In genomic region chr12:85502682-85503081, GRCm38 (mm10) we compare ENCODE assay signal across 19 mouse cellular contexts. TPM values are rescaled to one million over a fixed set of nuclear protein-coding genes. Genes with fewer than 3 reads are reported as not detected.
DNase-seq lines count a peak whose midpoint lies in the region; TF ChIP-seq lines count a peak whose summit lies in the region.
"Had no signal": no experiment of that assay in that cellular context is flagged by ENCODE, and none has a peak within 500 bp of the region (broad histone marks: within the 10 kb centered on the region; RNA-seq: fewer than 3 reads in every experiment).

No protein-coding gene starts in this region.

- DNase-seq in MEL (ENCODE audit: low read depth, low spot score) (peak; percentile 79), MEL-GATA-1-ER (ENCODE audit: extremely low read depth, low read depth) (peak; percentile 62)
- DNase-seq in layer of hippocampus, adult 18-20 months (ENCODE audit: low spot score in 2 of 2): no peak
- DNase-seq in embryo, embryonic 11 days: no peak
- DNase-seq: adrenal gland, adult 2 months; adrenal gland, adult 8-10 months; adrenal gland, postnatal 10 days; adrenal gland, postnatal 14 days; adrenal gland, postnatal 25 days; adrenal gland, postnatal 36 days; B cell, adult 2 months; cerebellum, adult 11 months; cerebellum, adult 11-12 months; cerebellum, adult 18-20 months; cerebellum, adult 2 months; cerebellum, adult 8-10 months had no signal

- no peaks in the 10 kb centered on the region for H3K79me2 ChIP-seq in MEL (ENCODE audit: control insufficient read depth, insufficient read depth, low read length, poor library complexity)

- no peaks in the 10 kb centered on the region for H3K27me3 ChIP-seq in MEL (ENCODE audit: control insufficient read depth in 1 of 2, insufficient read depth in 2 of 2, low read length in 2 of 2)
- H3K27me3 ChIP-seq: CH12.LX, Patski had no signal

- no peak overlapping the region for H3K9ac ChIP-seq in MEL (ENCODE audit: control insufficient read depth, low read depth, low read length, poor library complexity, severe bottlenecking)

- peak overlapping the region; percentile 54; the same call in 1 of the 2 replicates for H3K27ac ChIP-seq in MEL (ENCODE audit: control insufficient read depth, low read depth, low read length)

- H3K9me3 ChIP-seq in MEL (replicated peaks; ENCODE audit: insufficient read depth, low read length): no peaks in the 10 kb centered on the region

- TF ChIP-seq CTCF in MEL (IDR thresholded peaks at IDR 0.05 in 2 of 3, conservative IDR thresholded peaks at IDR 0.05 in 1 of 3; ENCODE audit: control insufficient read depth in 1 of 3, insufficient read depth in 1 of 3, low read depth in 2 of 3, low read length in 3 of 3, poor library complexity in 1 of 3, severe bottlenecking in 1 of 3): no peak

- H3K4me3 ChIP-seq in MEL (ENCODE audit: control insufficient read depth in 1 of 2, insufficient read depth in 1 of 2, low read depth in 2 of 2, low read length in 2 of 2): 0 out of 4 replicates have a peak overlapping the region, but pooled peaks of 1 of the 2 experiments have one; percentile 6

- H3K4me1 ChIP-seq in MEL (ENCODE audit: control insufficient read depth in 1 of 2, insufficient read depth in 2 of 2, low read length in 2 of 2): peaks cover 6% of the 10 kb centered on the region in 2 experiments

- TF ChIP-seq EP300 in MEL (IDR thresholded peaks at IDR 0.05; ENCODE audit: low read depth in 1 of 2, low read length in 2 of 2): peak; percentile 84 to 92

- H3K36me3 ChIP-seq in MEL (ENCODE audit: control insufficient read depth in 1 of 2, insufficient read depth in 2 of 2, low read length in 2 of 2): peaks cover 0 to 10% of the 10 kb centered on the region in 2 experiments; a peak in 2 of 4 replicates
- H3K36me3 ChIP-seq: G1E had no signal

- no peak for TF ChIP-seq POLR2A in MEL (IDR thresholded peaks at IDR 0.05; ENCODE audit: control insufficient read depth in 1 of 2, insufficient read depth in 1 of 2, low read depth in 1 of 2, low read length in 2 of 2, poor library complexity in 1 of 2)

- no peak for TF ChIP-seq RAD21 in MEL (IDR thresholded peaks at IDR 0.05; ENCODE audit: low read depth, low read length)

TF ChIP-seq in MEL, 35 proteins besides CTCF, POLR2A, EP300 and RAD21:
- no peak for TF ChIP-seq POLR2AphosphoS2 (IDR thresholded peaks at IDR 0.05; ENCODE audit: low read length)
- 0 out of 2 replicates have a peak, but pooled peaks have one; percentile 24 for TF ChIP-seq MAFK (IDR thresholded peaks at IDR 0.05; ENCODE audit: borderline replicate concordance, low read depth, low read length)
- peak; percentile 30; the same call in 1 of the 2 replicates for TF ChIP-seq MYC (IDR thresholded peaks at IDR 0.05; ENCODE audit: low read depth, low read length)
- TF ChIP-seq MYB (IDR thresholded peaks at IDR 0.05; ENCODE audit: low read depth, low read length): no peak
- peak; percentile 49; the same call in 1 of the 2 replicates for TF ChIP-seq MXI1 (IDR thresholded peaks at IDR 0.05; ENCODE audit: low read depth, low read length)
- TF ChIP-seq UBTF (IDR thresholded peaks at IDR 0.05; ENCODE audit: borderline replicate concordance, insufficient read depth, low read depth, low read length): no peak
- TF ChIP-seq CHD2 (IDR thresholded peaks at IDR 0.05; ENCODE audit: low read length): peak; percentile 17; the same call in 1 of the 2 replicates
- TF ChIP-seq SIN3A (IDR thresholded peaks at IDR 0.05; ENCODE audit: low read length): peak; percentile 51; the same call in 1 of the 2 replicates
- TF ChIP-seq MAZ (IDR thresholded peaks at IDR 0.05; ENCODE audit: low read depth, low read length): no peak
- TF ChIP-seq POLR2AphosphoS5 (IDR thresholded peaks at IDR 0.05; ENCODE audit: borderline replicate concordance, low read depth, low read length): no peak
- no peak for TF ChIP-seq ZKSCAN1 (IDR thresholded peaks at IDR 0.05; ENCODE audit: low read depth, low read length)
- peak; percentile 34; the same call in 1 of the 2 replicates for TF ChIP-seq ELF1 (IDR thresholded peaks at IDR 0.05; ENCODE audit: low read depth, low read length)
- no peak for TF ChIP-seq USF2 (IDR thresholded peaks at IDR 0.05; ENCODE audit: borderline replicate concordance in 1 of 2, insufficient read depth in 1 of 2, low read depth in 1 of 2, low read length in 2 of 2)
- peak; percentile 65; the same call in 1 of the 2 replicates for TF ChIP-seq ETS1 (IDR thresholded peaks at IDR 0.05; ENCODE audit: low read depth, low read length)
- peak; percentile 43; the same call in 1 of the 2 replicates for TF ChIP-seq RCOR1 (IDR thresholded peaks at IDR 0.05; ENCODE audit: low read depth, low read length)
- TF ChIP-seq TCF12 (IDR thresholded peaks at IDR 0.05; ENCODE audit: low read depth, low read length): peak; percentile 81
- TF ChIP-seq HCFC1 (IDR thresholded peaks at IDR 0.05; ENCODE audit: low read depth, low read length): 0 out of 2 replicates have a peak, but pooled peaks have one; percentile 27
- 0 out of 2 replicates have a peak, but pooled peaks have one; percentile 12 for TF ChIP-seq TBP (IDR thresholded peaks at IDR 0.05; ENCODE audit: low read depth, low read length)
- TF ChIP-seq BHLHE40 (IDR thresholded peaks at IDR 0.05; ENCODE audit: borderline replicate concordance, low read depth, low read length): peak; percentile 39; the same call in 1 of the 2 replicates
- no peak for TF ChIP-seq E2F4 (IDR thresholded peaks at IDR 0.05; ENCODE audit: borderline replicate concordance, low read depth, low read length)
- peak; percentile 46 for TF ChIP-seq TAL1 (IDR thresholded peaks at IDR 0.05; ENCODE audit: low read length)
- TF ChIP-seq JUND (IDR thresholded peaks at IDR 0.05; ENCODE audit: low read depth, low read length): 0 out of 2 replicates have a peak, but pooled peaks have one; percentile 63
- TF ChIP-seq GATA1 (IDR thresholded peaks at IDR 0.05; ENCODE audit: low read depth, low read length): peak; percentile 91
- TF ChIP-seq MAX (IDR thresholded peaks at IDR 0.05; ENCODE audit: low read length): no peak

RNA-seq across cellular contexts. Expression of gene Fos, which starts 29.0 kb away (rescaled TPM):
- 0.56 and 1.4 TPM in 2 replicates for total RNA-seq in MEL (2012; rRNA removed)
- under 1 TPM in 1 of 2 experiments, not detected in 1; 0.81 TPM for polyA plus RNA-seq in MEL (2012; ENCODE audit: insufficient read depth in 1 of 2, insufficient read length in 2 of 2, low read depth in 1 of 2, low replicate concordance in 2 of 2, missing spikeins in 1 of 2)
- 10 to 100 TPM; 26.1 to 28.2 TPM for total RNA-seq in layer of hippocampus, adult 18-20 months (2021)

Comparison
In these comparisons a context has a peak if more than half of its experiments do, and no peak if none do; other contexts are left out.
1. DNase-seq: peak in MEL (single experiment) and MEL-GATA-1-ER (single experiment); none in layer of hippocampus, adult 18-20 months (0 of 2) and embryo, embryonic 11 days (single experiment).
2. RNA of gene Fos, which starts 29.0 kb away (total RNA-seq): 26.1 to 28.2 TPM in layer of hippocampus, adult 18-20 months; 0.56 to 1.4 TPM in MEL; every median in the first group is over 10 times any median in the second.